Mouse (Mus musculus) small intestine, adult 2 months (tissue): ENCODE measurements at regions not wholly inside any gene's neighbourhood (a gene's known extent, or its start where the extent isn't known, plus 50 kb on each side); places are given as distances from the start of the nearest gene placed in this dataset.

Source experiments
- H3K27ac ChIP-seq: fragments of 200-500 bp; 2 replicates; pipeline ENCODE4 v1.5.1; 2012; ENCODE audit warnings: low read depth, low read length, control low read depth, inconsistent platforms; ENCODE audit not compliant: insufficient read depth
- H3K27me3 ChIP-seq: fragments of 200-500 bp; 2 replicates; pipeline ENCODE4 v1.6.1; 2012; ENCODE audit warnings: mild to moderate bottlenecking, moderate library complexity, low read length, inconsistent platforms; ENCODE audit not compliant: control insufficient read depth, insufficient read depth
- H3K36me3 ChIP-seq: fragments of 200-500 bp; 2 replicates; pipeline ENCODE4 v1.6.1; 2012; ENCODE audit warnings: mild to moderate bottlenecking, low read length, control low read depth, inconsistent platforms; ENCODE audit not compliant: control insufficient read depth, insufficient read depth
- H3K4me1 ChIP-seq: fragments of 200-500 bp; 2 replicates; pipeline ENCODE4 v1.6.1; 2012; ENCODE audit warnings: low read length, inconsistent platforms, mixed read lengths; ENCODE audit not compliant: control insufficient read depth, insufficient read depth, insufficient read length
- H3K4me3 ChIP-seq: fragments of 200-500 bp; 2 replicates; pipeline ENCODE4 v1.5.1; 2012; ENCODE audit warnings: low read depth, mild to moderate bottlenecking, control low read depth, inconsistent platforms, low read length, moderate library complexity
- CTCF ChIP-seq: fragments of 200-500 bp; IDR thresholded peaks from 2 replicates; pipeline ENCODE4 v1.5.1; 2012; ENCODE audit warnings: low read depth, mild to moderate bottlenecking, control low read depth, inconsistent platforms, low read length, moderate library complexity, mixed read lengths; ENCODE audit not compliant: insufficient replicate concordance, insufficient read length; ENCODE audit errors: extremely low read depth
- POLR2A ChIP-seq: fragments of 200-500 bp; IDR thresholded peaks from 2 replicates; pipeline ENCODE4 v1.6.1; 2012; ENCODE audit warnings: low read depth, mild to moderate bottlenecking, control low read depth, inconsistent platforms, low read length, moderate library complexity
- WGBS: fragments of 180-500 bp; shearing (Covaris S2); methylation state at CpG from one replicate; pipeline ENCODE4 v1.1.7; 2018; 5-methylcytosine and 5-hydroxymethylcytosine counted together

- Histone ChIP-seq H3K4me1 (no peaks in the 10 kb centered on the region), H3K4me3 (no peak overlapping the region), H3K27ac (no peak overlapping the region), H3K36me3 (no peaks in the 10 kb centered on the region), H3K27me3 (no peaks in the 10 kb centered on the region)
- WGBS: 30% methylated on average over 5 of the region's 5 CpGs
- no peak for TF ChIP-seq POLR2A
- no peak for TF ChIP-seq CTCF
Measured at GRCm38 (mm10) chr8:127856351-127857135, 501.9 kb upstream of the Nrp1 start.

DNA sequence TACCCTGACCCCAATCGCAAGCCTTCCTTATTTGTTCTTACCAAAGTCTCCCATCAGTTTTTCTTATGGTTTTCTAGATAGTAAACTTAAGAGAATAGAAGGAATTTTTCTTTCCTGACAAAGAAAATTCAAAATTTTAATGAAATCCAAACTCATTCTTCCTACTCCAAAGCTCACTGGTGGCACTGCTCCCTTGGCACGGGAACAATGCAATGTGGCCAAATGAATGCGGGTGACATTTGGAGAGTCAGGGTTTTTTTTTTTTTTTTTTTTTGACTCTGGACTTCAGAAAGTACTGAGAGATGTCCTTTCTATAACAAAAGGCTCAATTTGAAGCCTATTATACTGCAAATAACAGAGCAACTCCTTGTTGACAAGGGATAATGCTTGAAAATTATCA is 499.4 kb upstream of the Nrp1 start:
- H3K36me3 ChIP-seq: no peaks in the 10 kb centered on the region
- H3K27me3 ChIP-seq: no peaks in the 10 kb centered on the region
- no peak for TF ChIP-seq CTCF
- no peak for TF ChIP-seq POLR2A
- no peak overlapping the region for H3K27ac ChIP-seq
- 86% methylated on average over 3 of the region's 3 CpGs for WGBS
- no peaks in the 10 kb centered on the region for H3K4me1 ChIP-seq
- no peak overlapping the region for H3K4me3 ChIP-seq

DNA sequence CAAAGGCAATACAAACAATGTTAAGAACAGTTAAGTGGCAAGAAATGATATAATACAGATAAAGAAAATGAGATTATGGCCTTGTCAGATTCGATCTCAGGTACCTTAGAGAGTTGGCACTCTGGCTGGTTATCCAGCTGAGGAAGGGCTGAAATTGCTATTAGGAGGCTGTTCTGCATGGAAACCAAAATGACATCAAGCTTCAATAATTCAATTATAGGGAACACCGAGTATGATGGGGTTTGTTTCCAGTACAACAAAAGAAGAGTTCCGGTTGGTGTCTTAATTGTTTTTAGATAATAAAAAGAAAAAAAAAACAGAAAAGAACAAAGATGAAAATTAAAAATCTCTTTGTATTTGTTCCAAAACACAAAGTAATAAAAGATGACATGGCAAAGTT is 498.0 kb upstream of the Nrp1 start:
- Histone ChIP-seq H3K4me3 (no peak overlapping the region), H3K36me3 (no peaks in the 10 kb centered on the region), H3K27ac (no peak overlapping the region), H3K4me1 (no peaks in the 10 kb centered on the region), H3K27me3 (no peaks in the 10 kb centered on the region)
- WGBS: 70% methylated on average over 3 of the region's 3 CpGs
- no peak for TF ChIP-seq CTCF
- no peak for TF ChIP-seq POLR2A

GRCm38 (mm10) chr8:127860891-127861290 is 497.5 kb upstream of the Nrp1 start:
- WGBS: 12% methylated on average over 3 of the region's 3 CpGs
- no peaks in the 10 kb centered on the region for H3K4me1 ChIP-seq
- H3K36me3 ChIP-seq: no peaks in the 10 kb centered on the region
- H3K27me3 ChIP-seq: no peaks in the 10 kb centered on the region
- H3K4me3 ChIP-seq: no peak overlapping the region
- H3K27ac ChIP-seq: no peak overlapping the region
- no peak for TF ChIP-seq CTCF
- no peak for TF ChIP-seq POLR2A

DNA sequence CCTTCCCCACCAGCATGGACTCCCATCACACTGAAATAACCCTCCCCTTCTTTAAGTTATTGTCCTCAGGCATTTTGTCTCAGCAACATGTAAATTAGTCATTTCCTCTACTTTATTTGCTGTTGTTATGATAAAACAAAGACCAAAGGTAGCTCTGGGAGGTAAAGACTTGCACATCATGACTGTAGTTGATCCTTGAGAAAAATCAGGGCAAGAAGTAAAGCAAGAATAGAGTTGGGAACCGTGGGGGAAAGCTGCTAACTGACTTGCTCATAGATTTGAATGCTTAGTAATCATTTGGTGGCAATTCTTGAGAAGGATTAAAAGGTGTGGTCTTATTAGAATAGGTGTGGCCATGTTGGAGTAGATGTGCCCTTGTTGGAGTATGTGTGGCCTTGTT is 473.8 kb upstream of the Nrp1 start:
- TF ChIP-seq POLR2A (no peak), CTCF (no peak)
- Histone ChIP-seq H3K27me3 (no peaks in the 10 kb centered on the region), H3K4me1 (no peaks in the 10 kb centered on the region), H3K4me3 (no peak overlapping the region), H3K36me3 (no peaks in the 10 kb centered on the region), H3K27ac (no peak overlapping the region)
- whole genome bisulfite sequencing: 64% methylated on average over 1 of the region's 1 CpGs

- H3K36me3 ChIP-seq: no peaks in the 10 kb centered on the region
- no peak overlapping the region for H3K4me3 ChIP-seq
- no peak overlapping the region for H3K27ac ChIP-seq
- WGBS: 92% methylated on average over 3 of the region's 3 CpGs
- TF ChIP-seq POLR2A: no peak
- no peaks in the 10 kb centered on the region for H3K4me1 ChIP-seq
- H3K27me3 ChIP-seq: no peaks in the 10 kb centered on the region
Measured at GRCm38 (mm10) chr8:127885211-127885610, 473.2 kb upstream of the Nrp1 start.

- TF ChIP-seq POLR2A: no peak
- TF ChIP-seq CTCF: no peak
- H3K27me3 ChIP-seq: no peaks in the 10 kb centered on the region
- H3K4me3 ChIP-seq: no peak overlapping the region
- H3K36me3 ChIP-seq: no peaks in the 10 kb centered on the region
- H3K4me1 ChIP-seq: no peaks in the 10 kb centered on the region
- no peak overlapping the region for H3K27ac ChIP-seq
- WGBS: 46% methylated on average over 3 of the region's 3 CpGs
Measured at GRCm38 (mm10) chr8:127885831-127886230, 472.6 kb upstream of the Nrp1 start.

DNA sequence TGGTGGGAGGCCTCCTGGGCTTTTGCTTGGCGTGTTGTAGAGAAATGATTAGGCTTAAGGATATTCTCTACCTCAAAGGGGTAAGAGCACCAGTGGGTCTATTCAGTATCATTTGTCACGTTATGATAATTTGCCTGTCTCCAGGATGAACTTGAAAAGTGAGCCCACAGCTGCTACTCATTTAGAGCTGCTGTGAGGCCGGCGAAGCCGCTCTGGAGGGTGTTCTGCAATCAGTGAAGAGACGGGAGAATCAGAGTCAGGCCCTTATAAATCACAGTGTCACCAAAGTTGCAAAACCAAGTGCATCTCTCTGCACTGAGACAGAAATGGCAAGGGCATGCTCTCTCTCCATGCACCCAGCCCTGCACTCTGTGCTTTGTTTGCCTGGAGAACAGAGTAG is 467.7 kb upstream of the Nrp1 start:
- H3K4me3 ChIP-seq: no peak overlapping the region
- WGBS: 86% methylated on average over 6 of the region's 6 CpGs

More for the DNA sequence above, 467.7 kb upstream of the Nrp1 start:
- Histone ChIP-seq H3K27ac (no peak overlapping the region), H3K36me3 (no peaks in the 10 kb centered on the region), H3K27me3 (no peaks in the 10 kb centered on the region; the same call in 1 of the 2 replicates), H3K4me1 (no peaks in the 10 kb centered on the region)
- TF ChIP-seq POLR2A: no peak
- TF ChIP-seq CTCF: no peak
